Mouse (Mus musculus): Measurements from ENCODE around the gene Ank3.
A peak's percentile ranks its signal among the peaks of the same experiment; 100 is the strongest.

DNA sequence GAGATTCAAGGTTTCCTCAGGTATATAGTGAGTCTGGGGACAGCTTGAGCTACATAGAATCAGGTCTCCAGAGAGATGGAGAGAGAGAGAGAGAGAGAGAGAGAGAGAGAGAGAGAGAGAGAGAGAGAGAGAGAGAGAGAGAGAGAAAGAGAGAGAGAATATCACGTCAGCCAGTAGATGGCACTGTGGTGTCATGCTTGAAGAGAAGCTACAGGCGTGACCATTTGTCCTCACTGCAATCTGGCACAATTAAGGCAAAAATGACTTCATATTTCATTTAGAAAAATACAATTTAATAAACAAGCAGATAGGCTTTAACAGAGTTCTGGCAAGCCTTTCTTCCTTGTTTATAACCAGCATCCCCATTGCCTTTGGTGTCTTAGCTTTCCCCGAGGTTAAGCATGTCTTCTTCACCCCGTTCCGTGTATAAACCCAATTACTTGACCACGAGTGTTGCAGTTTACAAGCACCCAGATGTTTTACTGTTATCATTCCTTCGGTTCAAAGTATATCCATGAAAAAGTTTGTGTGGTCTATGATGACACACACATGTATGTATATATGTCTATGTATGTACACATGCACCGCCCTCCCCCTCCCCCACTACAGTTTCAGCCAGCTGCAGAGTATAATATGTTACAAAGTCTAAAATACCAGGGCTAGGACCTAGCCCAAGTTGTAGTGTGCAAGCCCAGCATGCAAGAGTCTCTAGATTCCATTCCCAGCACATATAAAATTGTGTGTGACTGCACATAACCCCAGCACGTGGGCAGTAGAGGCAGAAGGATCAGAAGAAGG lies 53.8 kb downstream of the Ank3 start:
- TF ChIP-seq CTCF (IDR thresholded peaks at IDR 0.05; ENCODE audit: low read depth): peak; percentile 80
- no peak for TF ChIP-seq EP300 (IDR thresholded peaks at IDR 0.05; ENCODE audit: low read depth)
